Mouse (Mus musculus): ENCODE measurements around the gene Pex11g. TPM values are rescaled to one million over a fixed set of nuclear protein-coding genes. Genes with fewer than 3 reads are reported as not detected.

Gene Pex11g
- polyA plus RNA-seq, 1 experiment from 2014 or later: 4.4 TPM

DNA sequence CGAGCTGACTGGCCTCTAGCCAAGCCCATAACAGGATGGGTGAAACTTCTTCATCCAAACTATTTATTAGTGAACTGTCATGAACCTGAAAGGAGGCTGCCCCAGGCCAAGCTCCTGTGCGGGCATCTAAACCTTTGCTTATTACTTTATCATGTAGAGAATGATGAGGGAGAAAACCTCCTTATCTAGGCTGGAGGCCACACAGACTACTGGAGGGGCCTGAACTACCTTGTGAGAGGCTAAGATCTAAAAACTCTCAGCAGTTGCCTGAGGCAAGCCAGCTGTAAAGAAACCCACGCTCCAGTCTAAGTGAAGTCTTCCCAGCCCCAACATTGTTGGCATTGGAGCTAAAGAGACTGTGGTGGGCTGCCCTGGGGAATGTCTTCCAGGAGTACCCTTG, 60.1 kb downstream of the Pex11g start:
- H3K27ac ChIP-seq: no peak overlapping the region
- no peak overlapping the region for H3K4me2 ChIP-seq
- 89% methylated on average over 3 of the region's 3 CpGs for WGBS
- ATAC-seq (ENCODE audit: low FRiP score): no peak
- H3K4me1 ChIP-seq: no peaks in the 10 kb centered on the region
- no peak overlapping the region for H3K9ac ChIP-seq
- H3K4me3 ChIP-seq (replicated peaks): no peak overlapping the region
- H3K36me3 ChIP-seq (replicated peaks): no peaks in the 10 kb centered on the region
- no peaks in the 10 kb centered on the region for H3K27me3 ChIP-seq
- no peaks in the 10 kb centered on the region for H3K9me3 ChIP-seq

Other genes starting within 250 kb of the Pex11g start
- 43.7 and 44.7 TPM in 2 replicates for gene Insr, start 188.1 kb downstream of the Pex11g start, polyA plus RNA-seq (2016; fragmentation: Nextera tagmentation; extraction: Ambion mirVana)
- gene A430078G23Rik, start 114.3 kb downstream of the Pex11g start, polyA plus RNA-seq (2016; fragmentation: Nextera tagmentation; extraction: Ambion mirVana): 0.06 TPM in 1 of 2 replicates, not detected in the other
- 13.4 and 14.2 TPM in 2 replicates for gene Arhgef18, start 74.7 kb downstream of the Pex11g start, polyA plus RNA-seq (2016; fragmentation: Nextera tagmentation; extraction: Ambion mirVana)
- not detected in 2 replicates for gene Tex45, start 3.2 kb upstream of the Pex11g start, polyA plus RNA-seq (2016; fragmentation: Nextera tagmentation; extraction: Ambion mirVana)
- gene Zfp358, start 25.5 kb upstream of the Pex11g start, polyA plus RNA-seq (2016; fragmentation: Nextera tagmentation; extraction: Ambion mirVana): 69.3 and 78.4 TPM in 2 replicates
- 68.5 and 72.4 TPM in 2 replicates for gene Mcoln1, start 32.8 kb upstream of the Pex11g start, polyA plus RNA-seq (2016; fragmentation: Nextera tagmentation; extraction: Ambion mirVana)
- 22.7 and 24.2 TPM in 2 replicates for gene Pnpla6, start 47.7 kb upstream of the Pex11g start, polyA plus RNA-seq (2016; fragmentation: Nextera tagmentation; extraction: Ambion mirVana)
- gene C330021F23Rik, start 100.3 kb upstream of the Pex11g start, polyA plus RNA-seq (2016; fragmentation: Nextera tagmentation; extraction: Ambion mirVana): 2.9 and 3.1 TPM in 2 replicates
- gene Camsap3, start 119.6 kb upstream of the Pex11g start, polyA plus RNA-seq (2016; fragmentation: Nextera tagmentation; extraction: Ambion mirVana): 20.3 and 24.0 TPM in 2 replicates
- gene Xab2, start 153.6 kb upstream of the Pex11g start, polyA plus RNA-seq (2016; fragmentation: Nextera tagmentation; extraction: Ambion mirVana): 65.8 and 68.7 TPM in 2 replicates
- gene Pet100, start 153.9 kb upstream of the Pex11g start, polyA plus RNA-seq (2016; fragmentation: Nextera tagmentation; extraction: Ambion mirVana): 115 and 121 TPM in 2 replicates
- 0.43 TPM in 1 of 2 replicates, not detected in the other for gene Pcp2, start 157.9 kb upstream of the Pex11g start, polyA plus RNA-seq (2016; fragmentation: Nextera tagmentation; extraction: Ambion mirVana)
- 28.7 and 29.3 TPM in 2 replicates for gene Stxbp2, start 163.3 kb upstream of the Pex11g start, polyA plus RNA-seq (2016; fragmentation: Nextera tagmentation; extraction: Ambion mirVana)
- 0.32 and 0.46 TPM in 2 replicates for gene Retn, start 188.1 kb upstream of the Pex11g start, polyA plus RNA-seq (2016; fragmentation: Nextera tagmentation; extraction: Ambion mirVana)
- 0.13 TPM in 1 of 2 replicates, not detected in the other for gene Mcemp1, start 198.1 kb upstream of the Pex11g start, polyA plus RNA-seq (2016; fragmentation: Nextera tagmentation; extraction: Ambion mirVana)
- 6.7 and 7.0 TPM in 2 replicates for gene Fcor, start 204.7 kb upstream of the Pex11g start, polyA plus RNA-seq (2016; fragmentation: Nextera tagmentation; extraction: Ambion mirVana)
- gene Trappc5, start 208.6 kb upstream of the Pex11g start, polyA plus RNA-seq (2016; fragmentation: Nextera tagmentation; extraction: Ambion mirVana): 44.6 and 44.8 TPM in 2 replicates
- gene Fcer2a, start 226.5 kb upstream of the Pex11g start, polyA plus RNA-seq (2016; fragmentation: Nextera tagmentation; extraction: Ambion mirVana): 0.35 and 0.89 TPM in 2 replicates

All from forebrain, embryonic 12.5 days (tissue).